Mouse (Mus musculus) heart, adult 11 months (tissue): Measurements from ENCODE around the gene Moxd1.

Experiments
- DNase-seq: peaks from one replicate; pipeline ENCODE4 v3.0.0; 2022

The Moxd1 gene

GRCm38 (mm10) chr10:24223449-24224143 is at the start of gene Moxd1:
Gene Moxd1, plus strand, starts transcription at chr10:24223517.
- peak; percentile 91 for DNase-seq

GRCm38 (mm10) chr10:24190392-24190791 is 32.9 kb upstream of the Moxd1 start:
- DNase-seq, result peak; percentile 82

- DNase-seq, result peak; percentile 15
These were observed 31.3 kb upstream of the Moxd1 start for GRCm38 (mm10) chr10:24191977-24192376.

GRCm38 (mm10) chr10:24199303-24199702 is 24.0 kb upstream of the Moxd1 start:
- peak; percentile 35 for DNase-seq

- peak; percentile 71 for DNase-seq
These were observed 23.2 kb upstream of the Moxd1 start for GRCm38 (mm10) chr10:24200099-24200498.

GRCm38 (mm10) chr10:24210075-24210474 is 13.2 kb upstream of the Moxd1 start:
- DNase-seq, result peak; percentile 75

- peak; percentile 67 for DNase-seq
These were observed 10.0 kb upstream of the Moxd1 start for GRCm38 (mm10) chr10:24213297-24213696.

DNA sequence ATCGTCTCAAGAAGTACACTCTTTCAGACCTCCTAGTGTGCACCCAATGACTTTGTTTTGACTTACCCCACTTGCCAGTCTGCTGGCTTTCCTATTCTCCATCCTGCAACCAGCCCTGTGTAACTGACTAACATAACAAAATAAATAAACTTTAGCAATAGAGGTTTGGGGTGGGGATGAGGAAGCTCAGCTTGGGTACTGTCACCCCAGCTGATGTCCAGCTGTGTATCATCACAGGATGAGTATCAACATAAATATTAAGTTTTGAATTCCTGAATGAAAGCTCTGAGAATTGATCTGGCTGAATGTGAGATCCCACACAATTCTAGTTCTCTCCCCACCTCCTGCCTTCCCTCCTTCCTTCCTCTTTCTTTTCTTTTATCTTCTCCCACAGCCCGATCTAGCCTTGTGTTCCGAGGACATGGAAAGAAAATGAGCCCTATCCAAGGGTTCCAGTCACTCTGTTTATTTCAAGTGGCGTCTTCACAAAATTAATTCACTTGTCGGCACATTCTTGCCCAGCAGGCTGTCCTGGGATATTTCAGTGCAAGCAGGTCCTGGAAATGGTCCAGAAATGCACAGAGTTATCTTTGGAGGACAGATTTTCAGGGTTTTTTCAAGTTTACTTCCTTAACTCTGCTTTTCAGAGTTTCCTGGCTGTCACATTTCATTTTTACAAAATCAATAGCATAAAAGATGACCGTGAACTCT is 5.6 kb upstream of the Moxd1 start:
- no peak for DNase-seq

GRCm38 (mm10) chr10:24220931-24221330 is 2.4 kb upstream of the Moxd1 start:
- no peak for DNase-seq

- no peak for DNase-seq
These were observed 406 bp upstream of the Moxd1 start for GRCm38 (mm10) chr10:24222911-24223310.

GRCm38 (mm10) chr10:24224591-24224990 is 1.3 kb downstream of the Moxd1 start:
- no peak for DNase-seq

DNA sequence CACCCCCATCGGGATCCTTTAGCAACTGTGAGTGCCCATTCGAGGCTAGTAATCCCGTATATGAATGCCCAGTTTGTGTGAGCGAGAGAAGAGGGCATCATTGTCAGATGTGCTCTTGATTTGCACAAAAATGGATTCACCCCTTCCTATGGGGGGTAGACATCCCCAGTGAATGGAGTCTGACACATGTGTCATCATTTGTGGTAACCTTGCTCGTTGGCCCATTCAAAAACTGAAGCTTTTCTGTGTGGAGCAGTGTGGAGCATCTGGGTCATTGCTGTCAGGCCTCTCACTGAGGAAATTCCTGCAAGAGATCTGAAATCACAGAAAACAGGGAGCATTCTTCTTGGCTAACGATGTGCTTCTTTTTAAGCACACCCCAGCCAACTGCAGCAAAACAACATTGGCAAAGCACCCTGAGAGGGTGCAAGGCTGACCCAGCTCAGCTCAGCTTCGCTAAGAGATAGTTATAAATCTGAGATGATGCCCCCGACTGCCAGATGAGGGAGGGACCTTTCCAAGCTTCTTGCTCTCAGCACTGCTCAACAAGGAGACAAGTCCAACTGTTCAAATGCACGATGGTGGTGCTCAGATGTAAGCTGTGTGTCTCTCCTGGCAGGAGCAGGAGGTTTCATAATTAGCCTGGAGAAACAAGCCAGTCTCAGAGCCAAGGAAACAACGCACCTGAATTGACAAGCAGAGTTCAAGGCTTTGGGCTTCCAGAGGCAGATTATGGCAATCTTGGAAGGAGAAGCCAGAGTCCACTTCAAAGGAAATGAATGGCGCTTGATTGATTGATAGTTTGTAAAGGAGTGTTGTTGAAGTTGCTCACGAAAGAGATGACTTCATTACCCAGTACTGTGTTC is 5.2 kb downstream of the Moxd1 start:
- DNase-seq, result no peak

DNA sequence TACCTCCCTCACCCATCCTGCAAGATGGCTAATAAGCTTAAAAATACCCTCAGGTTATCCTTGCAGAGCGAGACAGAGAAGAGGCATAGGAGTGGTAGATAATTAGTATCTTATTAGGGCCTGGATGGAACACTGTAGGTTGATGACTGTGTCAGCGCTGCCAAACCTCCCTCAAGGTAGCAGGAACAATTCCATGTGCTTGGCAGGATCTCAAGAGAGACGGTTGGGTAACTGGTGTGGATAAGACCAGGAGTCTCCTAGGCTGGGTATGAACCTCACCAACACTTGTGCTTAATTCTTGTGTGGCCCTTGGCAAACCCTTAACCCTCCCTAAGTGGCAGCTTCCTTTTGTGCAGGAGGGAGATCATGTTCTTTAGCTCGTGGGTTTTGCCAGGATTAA is 9.0 kb downstream of the Moxd1 start:
- DNase-seq, result no peak

- DNase-seq, result no peak
These were observed 12.3 kb downstream of the Moxd1 start for GRCm38 (mm10) chr10:24235426-24236283.

GRCm38 (mm10) chr10:24246815-24247214 is 23.5 kb downstream of the Moxd1 start:
- DNase-seq, result no peak

DNA sequence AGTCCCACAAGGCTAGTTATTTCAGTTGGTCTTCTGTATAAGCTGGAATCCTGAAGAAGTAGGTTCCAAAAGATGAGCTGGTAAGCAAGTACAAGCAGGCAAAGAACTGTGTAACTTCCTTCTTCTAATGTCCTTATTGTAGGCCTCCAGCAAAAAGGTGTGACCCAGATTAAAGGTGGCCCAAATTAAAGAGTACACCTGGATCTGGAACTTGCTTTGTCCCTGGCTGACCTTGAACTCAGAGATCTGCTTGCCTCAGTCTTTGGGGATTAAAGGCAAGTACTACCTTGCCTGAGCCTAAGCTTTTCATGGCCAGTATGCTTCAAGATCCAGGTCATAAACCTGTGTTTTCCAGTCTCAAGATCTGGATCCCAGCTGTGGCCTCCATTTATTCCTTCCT is 24.8 kb downstream of the Moxd1 start:
- DNase-seq, result peak; percentile 17

DNA sequence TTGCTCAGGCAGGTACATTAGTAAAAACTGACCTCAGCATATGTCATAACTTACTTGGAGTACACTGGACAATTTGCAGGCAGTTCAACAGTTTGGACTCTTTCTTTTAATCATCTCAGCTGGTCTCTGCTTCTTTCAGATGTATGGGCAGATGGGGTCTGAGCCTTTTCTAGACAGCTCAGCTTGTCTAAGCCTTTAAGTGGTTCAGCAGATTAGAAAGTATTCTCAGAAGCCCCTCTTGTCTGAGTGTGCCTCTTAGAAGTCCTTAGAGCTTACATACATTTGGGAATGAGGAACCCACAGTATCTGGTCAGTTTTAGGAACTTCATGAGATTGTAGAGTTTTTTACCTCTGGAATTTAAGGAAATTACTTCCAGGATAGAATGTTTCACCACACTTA is 28.3 kb downstream of the Moxd1 start:
- no peak for DNase-seq

GRCm38 (mm10) chr10:24258150-24258549 is 34.8 kb downstream of the Moxd1 start:
- peak; percentile 71 for DNase-seq

GRCm38 (mm10) chr10:24258885-24259284 is 35.6 kb downstream of the Moxd1 start:
- DNase-seq, result no peak

DNA sequence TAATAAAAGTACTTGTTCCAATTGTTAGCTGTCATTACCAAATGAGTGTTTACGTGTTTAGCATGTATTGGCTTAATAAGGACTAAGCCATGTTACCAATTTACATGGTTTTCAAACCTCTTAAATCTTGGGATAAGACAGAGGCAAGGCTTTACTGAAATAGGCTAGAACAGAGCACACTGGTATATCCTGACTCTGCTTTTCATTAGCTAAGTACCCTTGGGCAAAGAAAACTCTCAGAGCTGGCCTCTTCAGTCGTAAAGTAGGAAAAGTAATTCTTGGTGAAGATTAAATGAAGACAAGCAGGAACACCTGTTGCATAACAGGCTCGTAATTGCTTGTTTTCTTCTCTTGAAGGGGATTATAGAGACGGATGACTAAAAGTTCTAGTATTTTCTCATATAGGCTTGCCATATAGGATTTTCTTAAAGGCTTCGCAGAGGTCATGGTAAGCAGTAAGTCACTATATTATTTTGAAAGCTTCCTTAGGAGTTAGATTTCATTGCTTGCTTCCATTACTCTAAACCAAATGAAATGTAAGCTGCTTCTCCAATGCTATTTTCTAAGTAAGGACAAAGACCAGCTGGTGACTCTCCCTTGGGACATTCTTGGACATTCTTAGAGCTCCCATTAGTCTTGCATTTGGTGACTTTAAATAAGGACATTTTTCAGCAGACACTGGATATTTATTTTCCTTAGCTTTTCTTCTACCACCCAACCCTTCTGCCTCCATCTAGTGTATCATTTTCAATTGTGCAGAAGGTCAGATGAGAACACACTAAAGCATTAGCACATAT is 36.7 kb downstream of the Moxd1 start:
- DNase-seq, result peak; percentile 61

DNA sequence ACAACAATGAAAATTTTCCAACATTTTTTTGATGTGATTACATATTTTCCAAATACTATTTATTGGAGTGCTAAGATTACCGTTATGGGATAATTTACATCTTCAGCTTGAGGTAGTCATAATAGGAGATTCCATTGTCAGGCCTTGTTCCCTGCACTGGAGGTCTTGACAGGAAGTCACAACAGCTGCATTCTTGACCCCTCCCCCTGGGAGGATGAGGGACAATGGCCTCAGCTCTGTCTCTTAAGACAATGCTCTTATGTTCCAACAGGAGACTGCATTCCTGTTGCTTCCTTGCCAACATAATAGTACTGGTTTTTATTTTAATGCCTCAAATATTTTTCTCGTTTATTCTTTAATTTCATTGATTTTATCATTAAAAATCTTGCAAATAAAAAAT is 44.2 kb downstream of the Moxd1 start:
- peak; percentile 64 for DNase-seq
